Mouse (Mus musculus) kidney, embryonic 16.5 days (tissue): ENCODE results near the gene Tomm70a. TPM values are rescaled to one million over a fixed set of nuclear protein-coding genes. Genes with fewer than 3 reads are reported as not detected.

Experiments
- polyA plus RNA-seq: library from polyadenylated mRNA; unstranded; fragments of >200 nt; fragmentation: Nextera tagmentation; extraction: Ambion mirVana; gene quantifications from 2 replicates; pipeline ENCODE4 v1.2.1, GENCODE M21; 2015

Gene Tomm70a
- polyA plus RNA-seq, 1 experiment from 2014 or later = 39.2 TPM

Other genes with a start within 250 kb of the Tomm70a start
- gene Tmem45a, start 235.5 kb upstream of the Tomm70a start, polyA plus RNA-seq = 28.2 and 33.7 TPM in 2 replicates
- not detected in 2 replicates for gene Lnp1, start 193.6 kb upstream of the Tomm70a start, polyA plus RNA-seq
- 0.09 and 0.13 TPM in 2 replicates for gene Tmem45a2, start 50.3 kb upstream of the Tomm70a start, polyA plus RNA-seq
- 110 and 115 TPM in 2 replicates for gene Nit2, start 45.6 kb downstream of the Tomm70a start, polyA plus RNA-seq
- gene Tbc1d23, start 109.8 kb downstream of the Tomm70a start, polyA plus RNA-seq = 25.4 and 26.9 TPM in 2 replicates
- gene Tmem30c, start 171.2 kb downstream of the Tomm70a start, polyA plus RNA-seq = 0.13 TPM in 1 of 2 replicates, not detected in the other
- gene Filip1l, start 231.4 kb downstream of the Tomm70a start, polyA plus RNA-seq = 27.7 and 28.1 TPM in 2 replicates